Mouse (Mus musculus): ENCODE results near the gene Milr1.

Gene Milr1

GRCm38 (mm10) chr11:106729656-106730055, 21.4 kb upstream of the Milr1 start:
- intact Hi-C loops (cut with DNase I), result loop anchor here (10.0 kb wide), 1 partner anchor 45 kb away; no protein-coding TSS in a partner anchor

- intact Hi-C loops (cut with DNase I), result loop anchor here (10.0 kb wide), 1 partner anchor 46 kb away; no protein-coding TSS in a partner anchor
Observed at GRCm38 (mm10) chr11:106730714-106731113, 20.3 kb upstream of the Milr1 start.

DNA sequence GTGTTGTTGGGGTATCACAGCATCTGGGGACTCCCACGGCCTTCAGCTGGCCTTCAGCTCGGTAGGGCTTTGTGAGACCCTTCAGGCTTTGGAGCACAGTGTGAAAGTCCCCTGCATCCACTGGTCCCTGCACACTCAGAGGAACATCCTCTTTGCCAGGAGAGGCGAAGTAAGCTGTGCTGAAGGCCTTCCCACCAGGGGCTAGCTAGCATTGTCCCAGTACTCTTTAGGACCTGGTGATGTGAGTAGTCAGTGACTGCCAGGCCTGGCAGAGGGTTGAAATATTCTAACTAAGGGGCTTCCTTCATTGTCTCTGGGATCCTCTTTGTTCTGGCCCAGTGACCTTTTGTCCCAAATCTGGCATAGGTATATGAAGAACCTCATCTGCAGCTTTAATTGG, 14.4 kb upstream of the Milr1 start:
- intact Hi-C loops (cut with DNase I), result loop anchor here (10.0 kb wide), 1 partner anchor 52 kb away; no protein-coding TSS in a partner anchor

- intact Hi-C loops (cut with DNase I), result loop anchor here (10.0 kb wide), 1 partner anchor 52 kb away; no protein-coding TSS in a partner anchor
Observed at GRCm38 (mm10) chr11:106737178-106737621, 13.8 kb upstream of the Milr1 start.

DNA sequence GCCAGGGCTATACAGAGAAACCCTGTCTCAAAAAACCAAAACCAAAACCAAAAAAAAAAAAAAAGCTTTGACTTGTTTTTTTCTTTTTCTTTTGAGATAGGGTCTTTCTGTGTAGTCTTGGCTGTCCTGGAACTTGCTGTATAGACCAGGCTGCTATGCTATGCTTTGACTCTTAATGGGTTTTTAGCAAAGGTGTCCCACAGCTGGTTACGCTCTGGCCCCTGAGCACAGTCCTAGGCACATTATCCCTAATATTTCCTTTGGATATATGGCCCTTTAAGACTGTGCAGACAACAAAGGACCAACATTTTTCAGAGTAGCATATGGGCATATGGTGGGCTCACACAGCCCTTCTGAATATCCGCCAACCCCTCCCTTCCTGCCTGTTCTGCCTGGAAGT, 11.9 kb upstream of the Milr1 start:
- intact Hi-C loops (cut with DNase I), result loop anchor here (10.0 kb wide), 1 partner anchor 54 kb away; no protein-coding TSS in a partner anchor

GRCm38 (mm10) chr11:106740724-106741123, 10.3 kb upstream of the Milr1 start:
- intact Hi-C loops (cut with DNase I), result loop anchor here (1.0 kb wide), 1 partner anchor 91 kb away; no protein-coding TSS in a partner anchor

- intact Hi-C loops (cut with DNase I), result loop anchor here (1.0 kb wide), 1 partner anchor 92 kb away; no protein-coding TSS in a partner anchor
Observed at GRCm38 (mm10) chr11:106741232-106741631, 9.8 kb upstream of the Milr1 start.

DNA sequence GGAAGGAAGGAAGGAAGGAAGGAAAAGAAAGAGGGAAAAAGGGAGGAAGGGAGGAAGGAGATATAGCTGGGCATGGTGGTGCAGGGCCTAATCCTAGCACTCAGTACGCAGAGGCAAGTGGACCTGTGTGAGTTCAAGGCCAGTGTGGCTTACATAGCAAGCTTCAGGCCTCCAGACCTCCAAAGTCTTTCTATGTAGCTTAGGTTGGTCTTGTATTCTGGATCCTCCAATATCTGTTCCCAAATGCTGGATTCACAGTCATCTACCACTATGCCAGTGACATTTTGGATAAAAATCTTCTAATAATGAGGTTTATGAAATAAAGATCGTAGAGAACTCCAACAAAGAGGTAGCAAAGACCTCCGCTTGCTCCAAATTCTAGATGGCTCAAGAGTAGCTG, 9.2 kb upstream of the Milr1 start:
- intact Hi-C loops (cut with DNase I), result loop anchor here (1.0 kb wide), 1 partner anchor 93 kb away; no protein-coding TSS in a partner anchor

DNA sequence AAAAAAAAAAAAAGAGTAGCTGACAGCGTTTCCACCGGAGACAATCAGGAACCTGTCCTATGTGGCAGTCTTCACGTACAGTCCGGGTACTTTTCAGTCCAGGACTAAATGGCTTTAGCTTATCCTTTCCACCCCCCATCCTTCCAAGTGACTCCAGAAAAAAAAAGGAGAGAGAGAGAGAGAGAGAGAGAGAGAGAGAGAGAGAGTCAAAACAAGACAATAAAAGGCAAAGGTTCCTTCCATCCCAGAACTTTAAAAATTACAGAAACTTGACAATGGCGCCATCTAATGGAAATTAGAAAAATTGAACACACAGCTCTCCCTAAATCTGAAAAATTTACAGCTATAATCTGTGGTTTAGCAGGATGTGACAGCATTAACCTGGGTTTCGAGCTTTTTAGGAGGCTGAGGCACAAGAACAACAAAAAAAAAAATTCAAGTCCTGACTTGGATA, 8.6 kb upstream of the Milr1 start:
- intact Hi-C loops (cut with DNase I), result no loop called here

DNA sequence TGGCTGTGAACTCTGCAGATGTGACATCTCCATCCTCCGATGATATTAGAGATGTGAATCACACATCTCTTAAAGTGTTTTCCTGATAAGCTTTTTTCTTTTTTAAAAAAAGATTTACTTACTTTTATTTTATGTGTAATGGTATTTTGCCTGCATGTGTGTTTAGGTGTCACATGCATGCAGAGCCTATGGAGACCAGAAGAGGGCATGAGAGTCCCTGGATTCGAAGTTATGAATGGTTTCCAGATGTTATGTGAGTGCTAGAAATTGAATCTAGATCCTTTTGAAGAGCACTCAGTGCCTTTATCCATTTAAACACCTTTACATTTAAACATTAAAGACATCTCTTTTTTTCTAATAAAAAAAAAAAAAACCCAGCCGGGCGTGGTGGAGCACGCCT, 6.1 kb upstream of the Milr1 start:
- intact Hi-C loops (cut with DNase I), result no loop called here

DNA sequence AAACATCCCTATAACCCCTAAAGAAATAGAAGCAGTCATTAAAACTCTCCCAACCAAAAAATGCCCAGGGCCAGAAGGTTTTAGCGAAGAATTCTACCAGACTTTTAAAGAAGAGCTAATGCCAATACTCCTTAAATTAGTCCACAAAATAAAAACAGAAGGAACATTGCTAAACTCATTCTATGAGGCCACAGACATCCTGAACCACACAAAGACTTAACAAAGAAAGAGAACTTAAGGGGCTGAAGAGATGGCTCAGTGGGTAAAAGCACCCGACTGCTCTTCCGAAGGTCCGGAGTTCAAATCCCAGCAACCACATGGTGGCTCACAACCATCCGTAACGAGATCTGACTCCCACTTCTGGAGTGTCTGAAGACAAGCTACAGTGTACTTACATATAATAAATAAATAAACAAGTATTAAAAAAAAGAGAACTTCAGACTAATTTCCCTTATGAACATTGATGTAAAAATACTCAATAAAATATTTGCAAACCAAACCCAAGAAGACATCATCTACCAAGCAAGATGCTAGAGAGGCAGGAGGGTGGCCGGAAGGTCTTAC, 1.4 kb upstream of the Milr1 start:
- intact Hi-C loops (cut with DNase I), result loop anchor here (10.0 kb wide), 1 partner anchor 215 kb away; no protein-coding TSS in a partner anchor

- intact Hi-C loops (cut with DNase I), result loop anchor here (10.0 kb wide), 1 partner anchor 215 kb away; no protein-coding TSS in a partner anchor
Observed at GRCm38 (mm10) chr11:106750121-106750751, 790 bp upstream of the Milr1 start, which contains the start of gene Pecam1. Pecam1 (minus strand) TSS chr11:106750628.

DNA sequence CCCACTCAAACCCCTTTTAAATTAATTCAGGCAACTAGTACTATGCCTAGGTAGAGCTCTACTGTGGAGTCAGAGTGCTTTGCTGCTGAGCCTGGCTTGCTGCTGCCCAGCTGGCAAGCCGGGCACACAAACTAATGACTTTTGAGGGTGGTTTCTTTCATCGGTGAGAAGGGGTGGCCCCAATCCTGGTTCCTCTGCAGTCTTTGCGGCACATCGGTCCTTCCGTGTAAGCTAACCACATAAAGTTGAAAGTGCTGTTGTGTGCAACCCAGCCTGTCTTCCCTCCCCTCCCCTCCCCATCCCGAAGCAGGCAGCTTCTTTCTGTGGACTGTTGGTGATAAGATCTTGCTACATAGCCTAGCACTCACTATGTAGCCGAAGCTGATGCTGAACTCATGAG, 1.1 kb downstream of the Milr1 start:
- intact Hi-C loops (cut with DNase I), result loop anchor here (10.0 kb wide), 1 partner anchor 217 kb away; no protein-coding TSS in a partner anchor

DNA sequence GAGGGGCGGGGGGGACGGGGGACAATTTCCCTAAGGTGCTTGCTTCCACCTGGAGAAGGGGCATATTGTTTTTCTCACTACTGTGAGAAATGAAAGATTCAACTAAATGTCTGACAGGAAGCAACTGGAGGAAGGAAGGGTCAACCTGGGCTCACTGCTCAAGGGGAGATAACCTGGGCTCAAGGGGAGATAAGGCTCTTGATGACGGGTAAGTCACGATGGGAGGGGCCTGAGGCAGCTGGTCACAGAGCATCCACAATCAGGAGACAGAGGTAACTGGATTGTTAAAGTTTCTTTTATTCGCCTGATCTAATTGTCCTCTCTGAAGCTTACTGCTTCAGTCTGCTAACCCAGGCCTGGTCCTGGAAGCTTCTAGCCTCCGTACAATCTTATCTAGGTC, 2.3 kb downstream of the Milr1 start:
- intact Hi-C loops (cut with DNase I), result loop anchor here (10.0 kb wide), 1 partner anchor 219 kb away; no protein-coding TSS in a partner anchor

DNA sequence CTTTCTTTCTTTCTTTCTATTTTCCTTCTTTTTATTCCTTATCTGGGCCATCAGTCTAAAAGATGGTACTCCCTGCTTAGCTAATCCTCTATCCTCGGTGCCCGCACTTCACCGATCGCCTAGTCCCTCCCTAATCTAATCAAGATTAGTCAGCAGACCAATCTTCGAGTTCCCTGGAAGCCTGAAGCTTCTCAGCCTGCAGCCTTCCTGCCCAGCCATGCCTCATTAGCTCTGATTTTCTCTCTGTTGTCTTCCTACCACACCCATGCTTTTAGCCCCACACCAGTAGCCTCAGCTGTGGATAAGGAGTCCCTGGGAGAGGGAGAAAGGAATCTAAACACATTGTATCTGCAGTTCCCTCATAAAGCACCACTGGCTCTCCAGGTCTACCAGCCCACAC, 4.6 kb downstream of the Milr1 start:
- intact Hi-C loops (cut with DNase I), result loop anchor here (10.0 kb wide), 1 partner anchor 221 kb away; no protein-coding TSS in a partner anchor

DNA sequence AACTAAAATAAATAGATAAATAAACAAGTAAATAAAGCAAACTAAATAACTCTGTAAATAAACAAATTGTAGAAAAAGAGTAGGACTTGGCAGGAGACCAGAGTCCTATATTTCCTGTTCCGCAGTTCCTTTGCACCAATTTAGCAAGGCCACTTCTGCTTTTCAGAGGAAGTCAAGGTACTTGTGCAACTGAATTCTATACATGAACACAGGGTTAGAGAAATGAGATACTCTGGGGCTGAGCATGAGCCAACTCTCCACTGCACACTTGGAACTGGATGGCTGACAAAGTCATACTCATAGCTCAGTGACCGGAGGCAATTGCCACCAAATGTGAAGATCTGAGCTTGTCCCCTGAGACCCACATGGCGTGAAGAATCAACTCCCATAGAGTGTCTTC, 8.0 kb downstream of the Milr1 start:
- intact Hi-C loops (cut with DNase I), result loop anchor here (10.0 kb wide), 1 partner anchor 224 kb away; no protein-coding TSS in a partner anchor

GRCm38 (mm10) chr11:106760511-106760910, 9.5 kb downstream of the Milr1 start:
- intact Hi-C loops (cut with DNase I), result no loop called here

- intact Hi-C loops (cut with DNase I), result no loop called here
Observed at GRCm38 (mm10) chr11:106762139-106762799, 11.2 kb downstream of the Milr1 start.

- intact Hi-C loops (cut with DNase I), result no loop called here
Observed at GRCm38 (mm10) chr11:106762800-106763185, 11.8 kb downstream of the Milr1 start.

DNA sequence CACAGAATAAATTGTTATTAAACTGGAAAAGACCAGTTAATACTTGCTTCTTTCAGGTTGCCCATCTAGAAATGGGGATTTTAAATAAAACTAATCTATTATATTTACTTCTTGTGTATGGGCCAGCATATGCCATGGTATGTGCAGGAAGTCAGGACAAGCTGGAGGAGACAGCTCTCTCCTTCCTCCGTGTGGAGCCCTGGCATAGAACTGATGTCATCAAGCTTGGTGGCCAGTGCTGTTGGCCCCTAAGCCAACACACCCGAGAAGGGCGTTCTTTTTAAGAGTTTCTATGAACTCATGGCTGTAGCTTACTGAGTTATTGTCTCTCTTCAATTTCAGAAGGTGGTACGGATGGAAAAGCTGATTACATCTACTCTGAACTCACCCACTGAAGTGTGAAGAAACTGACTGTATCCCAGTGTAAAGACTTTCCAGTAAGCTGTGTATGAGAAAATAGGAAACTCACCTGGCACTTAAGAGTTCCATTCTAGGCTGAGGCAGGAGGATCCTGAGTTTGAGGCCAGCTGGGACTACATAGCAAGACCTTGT, 15.7 kb downstream of the Milr1 start:
- intact Hi-C loops (cut with DNase I), result no loop called here

GRCm38 (mm10) chr11:106767516-106767915, 16.5 kb downstream of the Milr1 start:
- intact Hi-C loops (cut with DNase I), result no loop called here
